Mouse (Mus musculus): ENCODE data around the gene Ccdc146.
"Not testable (repeated sequence)": the region's sequence is repeated elsewhere in the genome, so short reads cannot be mapped to it uniquely, and the experiment has no call there.

Gene Ccdc146

GRCm38 (mm10) chr5:21386432-21386831 lies 38.0 kb downstream of the Ccdc146 start:
- DNase-seq, result no peak

GRCm38 (mm10) chr5:21384976-21385375 lies 39.5 kb downstream of the Ccdc146 start:
- DNase-seq, result no peak

DNA sequence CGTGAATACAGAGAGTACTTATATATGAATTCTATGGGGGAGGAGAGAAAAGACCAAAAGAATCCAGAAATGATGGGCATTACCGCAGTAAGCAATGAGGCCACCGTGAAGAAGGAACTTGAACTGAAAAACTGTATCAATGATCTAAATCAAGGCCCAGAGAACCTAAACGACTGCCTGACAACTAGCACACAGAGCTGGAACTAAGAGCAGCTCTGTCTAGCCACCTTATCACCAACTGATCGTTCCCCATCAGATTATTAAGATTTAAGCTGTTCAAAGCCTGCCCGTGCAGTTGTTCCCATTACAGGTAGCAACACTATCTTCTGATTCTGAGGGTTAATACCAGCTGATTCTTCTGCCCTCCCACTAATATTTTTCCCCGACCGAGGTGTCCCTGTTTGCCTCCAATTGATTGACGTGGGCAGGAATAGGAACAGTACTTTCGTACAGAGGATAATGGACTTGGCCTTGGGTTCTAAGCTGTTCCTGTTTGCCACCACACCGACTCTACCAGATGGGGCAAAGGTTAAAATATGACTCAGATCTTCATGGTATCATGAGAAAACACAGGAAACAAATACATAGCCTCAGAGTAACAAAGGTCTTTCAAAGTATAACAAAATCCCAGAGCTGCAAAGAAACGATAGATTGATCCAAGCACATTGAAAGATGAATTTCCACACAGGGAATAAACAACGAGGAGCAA lies 40.1 kb downstream of the Ccdc146 start:
- DNase-seq, result no peak

GRCm38 (mm10) chr5:21383392-21384251 lies 40.9 kb downstream of the Ccdc146 start:
- DNase-seq, result no peak

DNA sequence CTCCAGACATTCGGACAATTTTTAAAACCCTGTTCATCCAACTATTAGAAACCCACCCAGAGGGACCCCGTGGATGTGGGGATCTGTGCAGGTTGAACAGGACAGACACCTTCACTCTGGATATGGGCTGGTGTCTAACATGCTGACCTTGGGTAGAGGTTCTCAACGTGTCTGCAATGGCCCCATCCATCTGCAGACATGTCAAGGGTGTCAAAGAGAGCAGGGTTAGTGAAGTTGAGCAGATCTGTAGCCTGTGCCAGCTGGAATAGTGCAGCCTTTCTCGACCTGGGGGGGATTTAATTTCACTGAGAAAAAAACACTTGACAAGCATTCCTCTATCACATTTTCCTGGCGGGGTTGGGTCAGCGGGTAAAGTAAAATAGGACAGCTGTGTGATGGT lies 41.8 kb downstream of the Ccdc146 start:
- DNase-seq, result no peak

GRCm38 (mm10) chr5:21381986-21382385 lies 42.5 kb downstream of the Ccdc146 start:
- DNase-seq, result no peak

GRCm38 (mm10) chr5:21378397-21378796 lies 46.1 kb downstream of the Ccdc146 start:
- no peak for DNase-seq

- DNase-seq, result no peak
Observed at GRCm38 (mm10) chr5:21376935-21377334, 47.5 kb downstream of the Ccdc146 start.

- no peak for DNase-seq
Observed at GRCm38 (mm10) chr5:21373180-21373518, 51.3 kb downstream of the Ccdc146 start.

DNA sequence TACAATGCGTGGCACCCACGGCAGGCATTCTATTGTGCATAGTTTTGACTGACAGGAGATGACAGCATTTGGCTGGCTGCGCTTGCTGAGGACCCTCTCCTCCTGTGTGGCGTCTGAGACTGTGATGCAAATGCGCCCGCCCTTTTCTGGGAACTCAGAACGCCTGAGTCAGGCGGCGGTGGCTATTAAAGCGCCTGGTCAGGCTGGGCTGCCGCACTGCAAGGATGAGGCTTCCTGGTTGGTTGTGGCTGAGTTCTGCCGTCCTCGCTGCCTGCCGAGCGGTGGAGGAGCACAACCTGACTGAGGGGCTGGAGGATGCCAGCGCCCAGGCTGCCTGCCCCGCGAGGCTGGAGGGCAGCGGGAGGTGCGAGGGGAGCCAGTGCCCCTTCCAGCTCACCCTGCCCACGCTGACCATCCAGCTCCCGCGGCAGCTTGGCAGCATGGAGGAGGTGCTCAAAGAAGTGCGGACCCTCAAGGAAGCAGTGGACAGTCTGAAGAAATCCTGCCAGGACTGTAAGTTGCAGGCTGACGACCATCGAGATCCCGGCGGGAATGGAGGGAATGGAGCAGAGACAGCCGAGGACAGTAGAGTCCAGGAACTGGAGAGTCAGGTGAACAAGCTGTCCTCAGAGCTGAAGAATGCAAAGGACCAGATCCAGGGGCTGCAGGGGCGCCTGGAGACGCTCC lies 51.8 kb downstream of the Ccdc146 start, which contains the start of gene Fgl2:
Gene Fgl2, plus strand, starts transcription at position 150 of the 687 bp plus-strand sequence.
- peak; percentile 73 to 81 for DNase-seq

DNA sequence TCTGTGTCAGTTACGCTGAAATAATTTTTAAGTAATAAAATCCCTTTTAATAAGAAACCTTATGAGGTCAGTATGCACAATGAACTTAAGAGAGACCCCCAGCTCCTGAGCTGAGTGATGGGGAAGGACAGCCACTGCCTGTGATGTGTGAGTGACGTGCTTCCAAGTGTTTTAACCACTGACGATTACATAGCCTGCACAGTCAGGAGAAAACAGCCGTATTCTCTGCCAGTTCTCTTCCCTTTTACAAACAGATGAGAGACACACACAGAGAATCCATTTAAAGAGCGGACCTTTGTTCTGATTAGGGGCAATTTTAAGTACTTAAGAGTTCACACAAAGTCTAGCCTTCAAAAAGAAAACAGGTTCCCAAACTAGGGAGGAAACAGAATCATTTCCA lies 52.6 kb downstream of the Ccdc146 start:
- DNase-seq, result peak in 1 of 2 experiments; percentile 14

- no peak for DNase-seq
Observed at GRCm38 (mm10) chr5:21370218-21370947, 54.1 kb downstream of the Ccdc146 start.

GRCm38 (mm10) chr5:21367514-21367913 lies 57.0 kb downstream of the Ccdc146 start:
- no peak for DNase-seq

DNA sequence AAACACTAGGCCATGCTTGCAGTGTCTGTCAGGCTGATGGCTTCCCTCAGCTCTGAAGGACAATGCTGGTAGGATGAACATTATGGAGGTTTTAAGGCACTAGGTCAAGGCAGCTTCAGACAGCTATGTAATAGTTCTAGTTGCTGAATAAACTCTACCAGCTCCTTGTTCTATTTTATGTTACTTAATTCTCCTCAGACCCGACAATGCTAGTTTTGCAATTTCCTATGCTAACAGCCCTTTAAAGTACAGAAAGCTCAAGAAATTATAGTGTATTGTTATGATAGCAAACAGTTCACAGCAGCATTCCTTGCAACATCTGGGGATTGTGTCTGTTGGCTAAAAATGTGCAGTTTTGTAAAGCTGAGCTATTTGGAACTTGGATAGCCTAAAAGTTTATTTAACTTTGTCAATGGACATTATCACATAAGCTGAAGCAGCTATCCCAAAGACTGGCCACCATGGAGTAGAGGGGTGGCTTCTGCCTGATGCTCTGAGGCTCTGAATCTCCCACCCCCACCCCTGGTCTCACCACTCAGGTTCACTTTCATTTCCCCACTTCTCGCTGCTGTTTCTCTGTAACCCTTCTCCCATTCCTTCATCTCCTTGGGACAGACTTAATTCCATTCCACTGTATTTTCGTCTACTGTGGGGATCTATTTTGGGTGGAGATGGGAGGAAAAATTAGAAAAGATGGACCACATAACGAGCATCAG lies 58.0 kb downstream of the Ccdc146 start:
- DNase-seq, result no peak

DNA sequence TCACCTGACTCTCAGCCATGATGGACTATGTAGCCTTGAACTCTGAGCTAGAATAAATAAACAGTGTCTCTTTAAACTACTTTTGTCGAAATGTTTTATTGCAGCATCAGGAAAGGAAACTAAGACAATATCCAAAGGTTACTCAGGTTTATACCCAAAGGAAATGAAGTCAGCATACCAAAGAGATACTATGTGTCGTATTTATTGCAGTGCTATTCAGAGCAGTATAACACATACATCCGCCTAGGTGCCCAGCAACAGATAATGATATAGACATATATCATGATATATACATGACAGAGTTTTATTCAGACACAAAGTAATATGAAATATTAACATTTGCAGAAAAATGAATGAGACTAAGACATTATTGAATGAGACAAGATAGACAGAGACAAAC lies 61.1 kb downstream of the Ccdc146 start:
- no peak for DNase-seq

- DNase-seq, result no peak
Observed at GRCm38 (mm10) chr5:21358648-21359047, 65.8 kb downstream of the Ccdc146 start.

DNA sequence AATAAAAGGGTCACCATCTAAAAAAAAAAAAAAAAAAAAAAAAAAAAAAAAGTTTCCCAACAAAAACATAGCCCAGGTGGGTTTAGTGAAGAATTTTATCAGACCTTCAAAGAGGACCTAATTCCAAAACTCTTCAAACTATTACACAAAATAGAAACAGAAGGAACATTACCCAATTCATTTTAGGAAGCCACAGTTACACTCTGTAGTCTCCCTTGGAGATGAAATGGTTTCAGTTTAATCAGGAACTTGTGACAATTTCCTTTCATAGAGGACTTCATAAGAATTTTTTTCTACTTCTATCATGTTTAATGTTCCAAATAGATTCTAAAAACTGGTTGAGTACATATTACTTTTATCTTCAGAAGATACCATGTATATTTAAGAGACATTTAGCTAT lies 72.8 kb downstream of the Ccdc146 start:
- no peak for DNase-seq

DNA sequence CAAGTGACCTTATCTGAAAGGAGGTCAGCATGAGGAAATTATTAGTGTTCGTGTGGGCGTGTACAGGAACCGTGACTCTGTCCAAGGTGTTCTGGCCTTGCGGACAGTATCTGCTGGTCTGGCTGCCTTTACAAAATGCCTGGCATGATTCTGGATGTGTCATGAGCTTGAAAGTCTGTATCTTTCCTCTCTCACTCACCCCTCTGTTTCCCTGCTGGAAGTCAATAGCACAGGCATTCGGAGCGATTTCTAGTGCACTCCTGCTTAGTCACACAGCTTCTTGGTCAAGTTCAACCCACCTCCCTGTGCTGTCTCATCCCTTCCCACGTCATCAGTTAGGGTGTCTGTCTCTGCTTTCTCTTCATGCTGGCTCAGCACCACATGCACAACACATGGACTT lies 76.1 kb downstream of the Ccdc146 start:
- no peak for DNase-seq

GRCm38 (mm10) chr5:21342265-21342664 lies 82.2 kb downstream of the Ccdc146 start:
- DNase-seq, result not testable (repeated sequence)

GRCm38 (mm10) chr5:21332119-21332518 lies 92.4 kb downstream of the Ccdc146 start:
- DNase-seq, result no peak

DNA sequence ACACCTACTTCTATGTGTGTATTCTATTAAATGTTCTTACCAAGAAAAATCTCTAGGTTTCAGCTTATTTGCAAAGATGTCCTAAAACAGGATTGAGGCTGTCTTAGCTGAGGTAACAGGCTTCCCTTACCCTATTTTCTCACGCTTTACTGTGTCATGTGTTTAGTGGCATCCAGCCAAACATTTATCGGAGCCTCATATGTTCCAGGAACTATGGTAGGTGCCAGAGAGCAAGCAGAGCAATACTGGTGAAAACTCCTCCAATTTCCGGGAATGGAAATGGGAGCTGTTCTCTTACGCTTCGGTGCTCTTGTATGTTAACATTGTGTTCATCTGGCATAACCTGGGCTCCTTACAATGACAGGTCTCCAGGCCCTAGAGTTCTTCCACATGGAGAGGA lies 92.8 kb downstream of the Ccdc146 start:
- peak; percentile 50 to 69 for DNase-seq

Data from cerebellum, postnatal 10 days (tissue).